Mouse (Mus musculus) liver, embryonic 12.5 days (tissue): Measurements from ENCODE around the gene Lekr1. TPM values are rescaled to one million over a fixed set of nuclear protein-coding genes. Genes with fewer than 3 reads are reported as not detected.
"Not testable (repeated sequence)": the region's sequence is repeated elsewhere in the genome, so short reads cannot be mapped to it uniquely, and the experiment has no call there.

Experiments
- ATAC-seq: fragments of 200-750 bp; cut with Nextera tagmentation; 2 replicates; pipeline ENCODE4 v1.8.0; 2017; ENCODE audit warnings: moderate number of reproducible peaks, mild to moderate bottlenecking, moderate library complexity
- H3K27ac ChIP-seq: fragments of 300-500 bp; sonication (generic); 2 replicates; pipeline ENCODE4 v1.5.1; 2016; ENCODE audit warnings: mild to moderate bottlenecking
- H3K27me3 ChIP-seq: fragments of 300-500 bp; sonication (generic); replicated peaks from 2 replicates; pipeline ENCODE4 v1.6.1; 2016; ENCODE audit warnings: mild to moderate bottlenecking, moderate library complexity
- H3K36me3 ChIP-seq: fragments of 300-500 bp; sonication (generic); 2 replicates; pipeline ENCODE4 v1.6.1; 2016; ENCODE audit warnings: mild to moderate bottlenecking, moderate library complexity
- H3K4me1 ChIP-seq: fragments of 300-500 bp; sonication (generic); 2 replicates; pipeline ENCODE4 v1.6.1; 2016
- H3K4me2 ChIP-seq: fragments of 300-500 bp; sonication (generic); 2 replicates; pipeline ENCODE4 v1.6.1; 2016; ENCODE audit warnings: mild to moderate bottlenecking, moderate library complexity
- H3K4me3 ChIP-seq: fragments of 300-500 bp; sonication (generic); 2 replicates; pipeline ENCODE4 v1.5.1; 2016; ENCODE audit warnings: mild to moderate bottlenecking, moderate library complexity
- H3K9ac ChIP-seq: fragments of 300-500 bp; sonication (generic); 2 replicates; pipeline ENCODE4 v1.6.1; 2016; ENCODE audit warnings: mild to moderate bottlenecking, moderate library complexity
- H3K9me3 ChIP-seq: fragments of 300-500 bp; sonication (generic); replicated peaks from 2 replicates; pipeline ENCODE4 v1.6.1; 2016; ENCODE audit warnings: mild to moderate bottlenecking, moderate library complexity
- WGBS: fragments of 180-500 bp; shearing (Covaris S2); methylation state at CpG from one replicate; pipeline ENCODE4 v1.1.7; 2016; ENCODE audit not compliant: insufficient replicate concordance; 5-methylcytosine and 5-hydroxymethylcytosine counted together
- polyA plus RNA-seq: library from polyadenylated mRNA; unstranded; fragments of >200 nt; fragmentation: Nextera tagmentation; extraction: Ambion mirVana; gene quantifications from 2 replicates; pipeline ENCODE4 v1.2.1, GENCODE M21; 2016

Gene Lekr1
- polyA plus RNA-seq, 1 experiment from 2014 or later = 1.9 TPM

- Histone ChIP-seq H3K27me3 (no peaks in the 10 kb centered on the region), H3K27ac (no peak overlapping the region), H3K36me3 (no peaks in the 10 kb centered on the region), H3K4me1 (no peaks in the 10 kb centered on the region), H3K4me2 (no peak overlapping the region), H3K4me3 (no peak overlapping the region), H3K9me3 (no peaks in the 10 kb centered on the region), H3K9ac (no peak overlapping the region)
- WGBS = 83% methylated on average over 4 of the region's 4 CpGs
- no peak for ATAC-seq
Measured at GRCm38 (mm10) chr3:65722897-65723296, 56.9 kb downstream of the Lekr1 start.

GRCm38 (mm10) chr3:65723664-65724063, 57.6 kb downstream of the Lekr1 start:
- no peak overlapping the region for H3K4me3 ChIP-seq
- no peak overlapping the region for H3K9ac ChIP-seq
- H3K27me3 ChIP-seq = no peaks in the 10 kb centered on the region
- WGBS = 73% methylated on average over 4 of the region's 4 CpGs
- H3K4me2 ChIP-seq = no peak overlapping the region
- H3K27ac ChIP-seq = no peak overlapping the region
- no peak for ATAC-seq
- H3K36me3 ChIP-seq = no peaks in the 10 kb centered on the region
- H3K9me3 ChIP-seq = no peaks in the 10 kb centered on the region
- no peaks in the 10 kb centered on the region for H3K4me1 ChIP-seq

- H3K4me3 ChIP-seq = no peak overlapping the region
- ATAC-seq = no peak
- H3K36me3 ChIP-seq = no peaks in the 10 kb centered on the region
- no peaks in the 10 kb centered on the region for H3K4me1 ChIP-seq
- no peak overlapping the region for H3K4me2 ChIP-seq
- no peak overlapping the region for H3K9ac ChIP-seq
- 81% methylated on average over 4 of the region's 4 CpGs for WGBS
- H3K27ac ChIP-seq = no peak overlapping the region
- H3K9me3 ChIP-seq = no peaks in the 10 kb centered on the region
- H3K27me3 ChIP-seq = no peaks in the 10 kb centered on the region
Measured at GRCm38 (mm10) chr3:65737816-65738215, 71.8 kb downstream of the Lekr1 start.

- Histone ChIP-seq H3K9ac (no peak overlapping the region), H3K4me3 (no peak overlapping the region), H3K27ac (no peak overlapping the region), H3K4me2 (no peak overlapping the region), H3K36me3 (no peaks in the 10 kb centered on the region), H3K4me1 (no peaks in the 10 kb centered on the region), H3K27me3 (no peaks in the 10 kb centered on the region), H3K9me3 (no peaks in the 10 kb centered on the region)
- ATAC-seq = no peak
- 57% methylated on average over 4 of the region's 4 CpGs for WGBS
Measured at GRCm38 (mm10) chr3:65744936-65745335, 78.9 kb downstream of the Lekr1 start.

GRCm38 (mm10) chr3:65764511-65765508, 98.8 kb downstream of the Lekr1 start:
- no peak for ATAC-seq
- WGBS = 58% methylated on average over 20 of the region's 20 CpGs
- H3K4me1 ChIP-seq = no peaks in the 10 kb centered on the region
- H3K36me3 ChIP-seq = no peaks in the 10 kb centered on the region
- no peaks in the 10 kb centered on the region for H3K27me3 ChIP-seq
- no peak overlapping the region for H3K27ac ChIP-seq
- no peak overlapping the region for H3K4me3 ChIP-seq
- no peak overlapping the region for H3K9ac ChIP-seq
- no peaks in the 10 kb centered on the region for H3K9me3 ChIP-seq
- no peak overlapping the region for H3K4me2 ChIP-seq

GRCm38 (mm10) chr3:65766387-65766786, 100.4 kb downstream of the Lekr1 start:
- Histone ChIP-seq H3K9ac (no peak overlapping the region), H3K4me2 (no peak overlapping the region), H3K4me3 (no peak overlapping the region), H3K9me3 (no peaks in the 10 kb centered on the region), H3K27me3 (no peaks in the 10 kb centered on the region), H3K27ac (no peak overlapping the region), H3K4me1 (no peaks in the 10 kb centered on the region), H3K36me3 (no peaks in the 10 kb centered on the region)
- no peak for ATAC-seq

- H3K36me3 ChIP-seq = no peaks in the 10 kb centered on the region
- H3K27me3 ChIP-seq = no peaks in the 10 kb centered on the region
- ATAC-seq = no peak
- H3K4me1 ChIP-seq = no peaks in the 10 kb centered on the region
- WGBS = 76% methylated on average over 6 of the region's 6 CpGs
- H3K9ac ChIP-seq = no peak overlapping the region
- no peak overlapping the region for H3K4me3 ChIP-seq
- H3K4me2 ChIP-seq = no peak overlapping the region
- H3K27ac ChIP-seq = no peak overlapping the region
- no peaks in the 10 kb centered on the region for H3K9me3 ChIP-seq
Measured at GRCm38 (mm10) chr3:65767202-65767862, 101.3 kb downstream of the Lekr1 start.

- H3K27me3 ChIP-seq, H3K4me1 ChIP-seq, H3K9ac ChIP-seq, H3K27ac ChIP-seq, H3K9me3 ChIP-seq, H3K36me3 ChIP-seq, H3K4me3 ChIP-seq, ATAC-seq, H3K4me2 ChIP-seq: not testable (repeated sequence)
- 83% methylated on average over 7 of the region's 7 CpGs for WGBS
Measured at GRCm38 (mm10) chr3:65769666-65770065, 103.6 kb downstream of the Lekr1 start.

GRCm38 (mm10) chr3:65773910-65774309, 107.9 kb downstream of the Lekr1 start:
- Histone ChIP-seq H3K4me2 (no peak overlapping the region), H3K4me1 (no peaks in the 10 kb centered on the region), H3K36me3 (no peaks in the 10 kb centered on the region), H3K4me3 (no peak overlapping the region), H3K27ac (no peak overlapping the region), H3K9me3 (no peaks in the 10 kb centered on the region), H3K27me3 (no peaks in the 10 kb centered on the region), H3K9ac (no peak overlapping the region)
- WGBS = 82% methylated on average over 1 of the region's 1 CpGs
- ATAC-seq = no peak

- Histone ChIP-seq H3K4me2 (no peak overlapping the region), H3K4me1 (no peaks in the 10 kb centered on the region), H3K9ac (no peak overlapping the region), H3K4me3 (no peak overlapping the region), H3K9me3 (no peaks in the 10 kb centered on the region), H3K36me3 (no peaks in the 10 kb centered on the region), H3K27ac (no peak overlapping the region), H3K27me3 (no peaks in the 10 kb centered on the region)
- 72% methylated on average over 5 of the region's 5 CpGs for WGBS
- ATAC-seq = no peak
Measured at GRCm38 (mm10) chr3:65775096-65775495, 109.1 kb downstream of the Lekr1 start.

GRCm38 (mm10) chr3:65782246-65782645, 116.2 kb downstream of the Lekr1 start:
- Histone ChIP-seq H3K27ac (no peak overlapping the region), H3K36me3 (no peaks in the 10 kb centered on the region), H3K9me3 (no peaks in the 10 kb centered on the region), H3K4me1 (no peaks in the 10 kb centered on the region), H3K27me3 (no peaks in the 10 kb centered on the region), H3K4me3 (no peak overlapping the region), H3K4me2 (no peak overlapping the region), H3K9ac (no peak overlapping the region)
- ATAC-seq = no peak
- WGBS = 60% methylated on average over 5 of the region's 5 CpGs

- Histone ChIP-seq H3K4me3 (no peak overlapping the region), H3K9ac (no peak overlapping the region), H3K27ac (no peak overlapping the region), H3K27me3 (no peaks in the 10 kb centered on the region), H3K4me1 (no peaks in the 10 kb centered on the region), H3K4me2 (no peak overlapping the region), H3K9me3 (no peaks in the 10 kb centered on the region), H3K36me3 (no peaks in the 10 kb centered on the region)
- ATAC-seq = no peak
- WGBS = 27% methylated on average over 3 of the region's 3 CpGs
Measured at GRCm38 (mm10) chr3:65790076-65790685, 124.2 kb downstream of the Lekr1 start.
